Mouse (Mus musculus): ENCODE results near the gene Lmntd1. TPM values are rescaled to one million over a fixed set of nuclear protein-coding genes. Genes with fewer than 3 reads are reported as not detected.

The Lmntd1 gene
- total RNA-seq, 4 experiments from 2014 or later = 0.26 to 0.89 (median 0.65) TPM

DNA sequence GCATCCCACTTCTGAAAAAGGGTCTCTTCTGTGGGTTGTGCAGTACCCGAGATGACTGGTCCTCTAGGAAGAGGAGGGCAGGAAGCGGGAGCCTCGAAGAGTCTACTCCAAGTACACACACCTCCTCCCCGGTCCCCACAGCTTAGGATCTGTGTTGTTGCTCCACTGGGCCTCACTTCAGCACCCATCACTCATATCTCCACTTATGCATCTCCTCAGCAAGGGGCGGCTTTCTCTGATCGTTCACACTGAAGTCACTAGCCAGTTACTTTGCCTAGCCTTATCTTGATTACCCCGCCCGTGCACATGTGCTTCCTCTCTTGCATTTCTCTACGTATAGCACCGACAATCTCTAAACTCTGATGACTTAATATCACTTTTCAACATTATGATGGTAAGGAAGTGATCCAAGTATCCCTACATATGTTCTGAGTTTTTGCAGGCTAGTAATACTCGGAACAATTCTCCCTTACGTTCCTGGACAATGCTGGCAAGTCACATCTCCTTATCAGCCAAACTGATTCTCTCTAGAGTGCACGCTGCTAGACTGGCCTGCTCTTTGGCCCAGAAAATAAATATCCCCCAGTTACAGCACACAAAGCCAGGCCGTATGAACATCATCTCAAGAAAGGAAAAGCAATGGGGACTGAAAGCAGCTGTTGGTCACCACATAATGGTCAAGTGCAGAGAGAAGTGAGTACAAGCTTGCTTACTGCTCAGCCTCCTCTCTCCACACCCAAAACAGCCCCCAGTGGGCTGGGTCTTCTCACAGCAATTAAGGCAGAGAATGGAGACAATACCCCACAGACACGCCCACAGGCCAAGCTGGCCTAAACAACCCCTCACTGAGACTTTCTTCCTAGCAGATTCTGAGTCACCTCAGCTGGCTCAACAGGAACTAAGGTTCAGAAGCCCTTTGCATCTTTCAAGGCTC lies 56.8 kb downstream of the Lmntd1 start:
- no peak for DNase-seq

- no peak for DNase-seq
These were observed 60.9 kb downstream of the Lmntd1 start for GRCm38 (mm10) chr6:145553226-145553625.

GRCm38 (mm10) chr6:145552817-145553216 lies 61.3 kb downstream of the Lmntd1 start:
- DNase-seq = no peak

GRCm38 (mm10) chr6:145550993-145551392 lies 63.1 kb downstream of the Lmntd1 start:
- no peak for DNase-seq

DNA sequence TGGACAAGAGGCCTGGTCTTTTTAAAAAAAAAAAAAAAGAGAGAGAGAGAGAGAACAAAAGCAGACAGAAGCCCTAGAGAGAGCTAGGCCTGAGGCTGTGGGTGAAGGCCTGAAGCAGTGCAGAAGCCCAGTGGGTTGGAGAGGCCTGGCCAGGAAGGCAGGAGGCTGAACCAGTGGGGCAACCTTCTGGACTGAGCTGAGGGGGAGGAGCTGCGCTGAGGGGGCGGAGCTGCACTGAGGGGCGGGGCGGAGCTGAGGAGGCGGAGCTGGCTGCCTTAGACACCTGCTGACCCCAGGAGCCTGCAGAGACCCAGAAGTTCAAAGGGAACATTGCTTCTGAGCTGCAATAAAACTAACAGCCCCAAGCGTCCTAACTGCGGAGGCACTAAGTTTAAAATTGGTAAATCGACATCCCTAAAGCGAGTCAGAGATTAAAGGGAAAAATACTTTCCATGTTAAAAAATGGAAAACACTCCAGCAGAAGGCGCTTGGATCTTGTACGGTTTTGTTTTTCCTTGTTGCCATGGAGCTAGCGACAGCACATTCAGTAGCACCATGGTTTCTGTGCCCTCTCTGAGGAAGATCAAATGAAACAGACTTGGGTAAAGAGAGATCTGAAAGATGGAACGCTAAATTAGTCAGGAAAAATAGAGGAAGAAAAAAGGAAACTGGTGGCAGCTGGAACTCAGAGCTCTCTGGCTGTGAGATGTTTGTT lies 68.0 kb downstream of the Lmntd1 start:
- no peak for DNase-seq

- no peak for DNase-seq
These were observed 69.3 kb downstream of the Lmntd1 start for GRCm38 (mm10) chr6:145544838-145545237.

DNA sequence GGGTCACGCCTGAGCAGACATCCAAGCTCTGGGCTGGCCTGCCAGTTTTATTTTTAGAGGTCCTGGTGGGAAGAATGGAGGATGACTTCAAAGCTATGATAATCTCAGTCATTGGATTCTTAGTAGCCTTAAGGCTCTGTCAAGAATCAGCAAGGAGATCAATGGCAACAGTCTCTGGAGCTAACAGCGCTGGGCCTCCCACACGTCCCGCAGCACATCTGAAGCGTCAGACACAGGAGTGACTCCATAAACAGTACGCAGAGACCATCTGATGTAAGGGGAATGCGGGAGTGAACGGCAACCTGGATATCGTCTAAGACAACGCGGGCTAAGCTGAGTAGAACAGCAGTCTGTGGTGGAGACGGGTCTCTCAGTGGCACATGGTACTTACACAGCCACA lies 69.8 kb downstream of the Lmntd1 start:
- DNase-seq = no peak

- DNase-seq = no peak
These were observed 74.6 kb downstream of the Lmntd1 start for GRCm38 (mm10) chr6:145539568-145539859.

GRCm38 (mm10) chr6:145538787-145539567 lies 75.1 kb downstream of the Lmntd1 start:
- no peak for DNase-seq

GRCm38 (mm10) chr6:145530464-145530863 lies 83.7 kb downstream of the Lmntd1 start:
- DNase-seq = no peak

GRCm38 (mm10) chr6:145523337-145523736 lies 90.8 kb downstream of the Lmntd1 start:
- no peak for DNase-seq

DNA sequence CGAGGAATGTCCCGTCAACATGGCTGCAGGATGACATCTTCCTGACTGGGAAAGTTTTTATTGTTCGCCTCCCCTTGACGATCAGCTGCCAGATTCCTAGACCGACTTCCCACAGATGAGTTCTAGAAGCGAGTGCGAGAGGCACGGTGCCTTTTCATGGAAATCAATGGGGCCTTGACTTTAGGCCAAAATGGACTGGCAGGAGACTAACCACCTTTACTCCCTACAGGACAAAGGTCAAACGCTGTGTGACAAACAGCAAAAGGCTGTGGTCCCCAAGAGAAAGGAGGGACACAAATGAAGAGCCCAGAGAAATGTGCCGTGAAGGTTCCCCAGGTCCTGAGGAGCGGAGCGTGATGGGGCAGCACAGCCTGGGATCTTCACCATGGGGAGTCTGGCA lies 91.5 kb downstream of the Lmntd1 start:
- no peak for DNase-seq

DNA sequence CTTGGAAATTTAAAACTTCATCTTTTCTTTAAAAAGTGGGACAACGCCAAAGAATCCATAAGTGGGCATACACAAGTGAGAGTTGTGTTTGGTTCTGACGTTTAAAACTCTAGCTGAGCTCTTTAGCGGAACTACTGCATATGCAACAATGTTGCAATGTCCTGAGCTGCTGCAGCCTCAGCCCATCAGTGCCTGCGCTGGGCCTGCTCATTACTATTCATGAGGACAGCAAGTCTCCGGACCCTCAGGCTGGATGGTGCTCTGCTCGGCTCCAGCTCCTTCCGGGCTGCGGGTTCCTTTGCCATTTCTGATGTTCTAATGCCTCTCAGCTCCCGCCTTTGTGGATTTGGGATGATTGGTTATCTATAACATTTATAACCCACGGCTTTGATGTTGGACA lies 97.1 kb downstream of the Lmntd1 start:
- DNase-seq = no peak

DNA sequence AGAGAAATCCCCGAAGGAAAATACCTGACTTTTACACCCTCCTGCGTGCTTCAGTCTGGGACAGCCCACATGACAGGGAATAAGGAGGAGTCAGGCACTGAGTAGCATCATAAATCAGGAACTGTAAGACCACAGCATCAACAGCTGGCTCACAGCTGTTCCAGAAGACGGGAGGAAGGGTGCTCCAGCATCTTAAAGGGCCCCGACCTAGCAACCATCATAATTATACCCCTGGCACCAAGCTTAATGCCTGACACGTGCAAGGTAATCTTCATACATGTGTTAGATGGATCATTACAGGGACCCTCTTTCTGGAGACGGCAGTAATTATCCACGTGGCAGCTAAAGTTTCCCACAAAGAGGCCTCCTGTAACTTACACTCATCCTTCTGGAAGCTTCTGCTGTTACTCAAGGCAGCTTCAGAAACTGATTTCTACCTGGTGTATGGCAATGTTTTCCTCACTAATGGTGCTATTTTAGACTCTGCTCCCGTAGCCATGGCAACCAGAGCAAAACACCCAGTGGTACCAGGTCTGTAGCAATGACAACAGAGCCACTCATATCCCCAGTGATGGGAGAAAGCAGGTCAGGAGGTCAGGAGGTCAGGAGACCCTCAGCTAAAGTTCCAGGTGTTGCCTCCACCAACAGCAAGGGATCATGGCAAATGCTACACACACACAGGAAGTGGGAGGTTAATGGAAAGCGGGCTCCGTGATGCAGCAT lies 98.1 kb downstream of the Lmntd1 start:
- DNase-seq = no peak

- DNase-seq = no peak
These were observed 102.9 kb downstream of the Lmntd1 start for GRCm38 (mm10) chr6:145511265-145511664.

- DNase-seq = no peak
These were observed 105.3 kb downstream of the Lmntd1 start for GRCm38 (mm10) chr6:145508828-145509227.

- DNase-seq = no peak
These were observed 112.4 kb downstream of the Lmntd1 start for GRCm38 (mm10) chr6:145501751-145502150.

- DNase-seq = no peak
These were observed 114.3 kb downstream of the Lmntd1 start for GRCm38 (mm10) chr6:145499574-145500546.

- no peak for DNase-seq
These were observed 118.4 kb downstream of the Lmntd1 start for GRCm38 (mm10) chr6:145495731-145496130.

DNA sequence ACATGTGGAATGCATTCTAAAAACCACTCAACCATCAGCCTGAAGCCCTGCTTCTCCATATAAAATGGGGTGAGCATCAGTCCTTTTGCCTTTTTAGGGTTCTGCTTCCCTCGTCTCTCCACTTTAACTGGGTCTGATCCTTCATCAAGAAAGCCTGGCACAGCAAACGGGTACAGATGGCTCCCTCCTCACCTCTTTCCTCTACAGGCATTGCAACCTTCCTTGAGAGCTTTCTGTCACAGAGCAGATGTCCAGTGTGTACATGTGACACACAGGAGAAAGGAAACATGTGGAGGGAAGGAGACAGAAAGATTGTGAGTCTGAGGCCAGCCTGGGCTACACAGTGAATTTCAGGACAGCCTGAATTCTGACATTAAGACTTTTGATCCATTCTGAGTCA lies 125.9 kb downstream of the Lmntd1 start:
- DNase-seq = no peak

DNA sequence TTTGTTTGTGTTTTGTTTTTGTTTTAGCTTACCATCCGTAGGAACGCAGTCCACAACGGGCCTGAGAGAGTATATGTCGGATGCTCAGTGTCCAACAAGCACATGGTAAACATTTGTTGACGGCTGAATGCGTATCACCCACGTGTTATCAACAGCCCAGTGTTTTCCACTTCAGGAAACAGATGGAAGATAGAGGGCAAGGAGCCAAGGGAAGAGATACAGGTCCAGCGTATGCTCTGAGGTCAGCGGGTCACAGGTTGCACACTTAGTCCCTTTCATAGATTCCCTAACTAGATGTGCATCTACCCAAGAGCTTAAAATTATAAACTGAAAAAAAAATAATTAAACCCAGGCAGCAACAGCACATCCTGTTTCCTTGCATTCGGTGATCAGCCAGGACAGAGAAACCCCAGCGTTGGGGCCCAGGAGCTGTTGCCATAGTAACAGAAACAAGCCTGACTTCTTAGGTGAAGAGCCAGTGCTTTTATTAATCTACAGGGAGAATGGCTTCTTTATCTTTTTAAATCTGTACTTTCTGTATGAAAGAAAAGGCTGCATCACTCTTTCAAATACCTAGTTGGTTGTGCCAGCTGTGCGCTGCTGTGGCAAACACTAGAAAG lies 128.0 kb downstream of the Lmntd1 start:
- no peak for DNase-seq

All from adrenal gland, adult 8-10 months (tissue).